Mouse (Mus musculus): ENCODE measurements around the gene Ugt1a2.

Ugt1a2 gene

DNA sequence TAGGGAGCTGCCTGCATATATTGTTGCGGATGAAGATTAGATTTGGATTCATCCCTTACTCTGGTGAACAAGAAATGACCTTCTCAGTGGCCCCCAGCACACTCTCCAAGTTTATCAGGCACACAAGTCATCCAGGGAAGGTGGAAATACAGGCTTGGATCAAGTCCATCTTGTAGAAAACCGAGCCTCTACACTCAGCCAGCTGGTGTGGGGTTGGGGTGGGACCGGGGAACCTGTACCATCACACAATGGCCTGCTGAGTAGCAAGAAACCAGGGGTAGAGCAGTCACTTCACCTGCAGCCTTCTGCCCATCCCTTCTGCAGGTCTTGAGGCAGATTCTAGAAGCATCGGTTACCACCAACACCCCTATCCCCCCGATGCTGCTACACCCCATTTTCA is 34.2 kb downstream of the Ugt1a2 start:
- DNase-seq (ENCODE audit: low read depth): no peak

GRCm38 (mm10) chr1:88235046-88235893 is 34.9 kb downstream of the Ugt1a2 start:
- no peak for DNase-seq (ENCODE audit: low read depth)

DNA sequence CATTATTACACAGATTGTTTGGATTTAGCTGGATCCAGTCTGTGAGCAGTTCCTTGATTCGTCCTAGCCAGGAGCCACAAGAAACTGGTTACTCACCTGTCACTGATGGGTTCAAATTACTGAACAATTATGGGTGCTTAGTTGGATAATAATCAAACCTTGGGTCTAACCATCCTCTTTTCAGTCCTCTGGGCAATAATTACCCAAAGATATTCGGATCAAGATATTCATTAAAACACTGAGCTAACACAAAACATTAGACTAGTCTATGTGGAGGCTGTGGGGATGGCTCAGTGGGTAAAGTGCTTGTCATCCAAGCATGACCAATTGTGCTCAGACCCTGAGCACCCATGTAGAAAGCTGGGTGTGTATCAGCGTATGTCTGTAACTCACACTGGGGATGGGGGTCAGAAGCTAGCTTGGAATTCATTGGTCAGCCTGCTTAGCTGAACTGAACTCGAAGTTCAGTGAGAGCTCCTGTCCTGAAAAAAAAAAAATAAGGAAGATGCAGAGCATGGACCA is 35.6 kb downstream of the Ugt1a2 start:
- no peak for DNase-seq (ENCODE audit: low read depth)

DNA sequence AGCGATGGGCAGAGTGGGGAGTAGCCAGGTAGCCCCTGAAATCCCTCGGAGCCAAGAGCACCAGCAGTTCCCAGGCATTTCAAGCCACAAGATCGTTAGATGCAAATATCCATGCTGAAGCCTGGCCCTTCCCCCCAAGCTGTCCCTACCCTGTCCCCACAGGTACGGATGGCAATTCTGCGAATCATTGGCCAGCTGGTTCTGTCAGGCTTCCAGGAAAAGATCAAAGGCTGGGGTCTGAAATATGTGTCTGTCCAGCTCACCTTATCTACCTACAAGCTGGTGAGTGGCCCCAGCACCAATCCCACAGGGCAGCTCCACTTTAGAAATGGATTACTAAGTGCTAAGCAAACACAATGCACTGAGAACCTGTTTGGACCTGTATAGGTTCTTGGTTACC is 36.9 kb downstream of the Ugt1a2 start:
- no peak for DNase-seq (ENCODE audit: low read depth)

DNA sequence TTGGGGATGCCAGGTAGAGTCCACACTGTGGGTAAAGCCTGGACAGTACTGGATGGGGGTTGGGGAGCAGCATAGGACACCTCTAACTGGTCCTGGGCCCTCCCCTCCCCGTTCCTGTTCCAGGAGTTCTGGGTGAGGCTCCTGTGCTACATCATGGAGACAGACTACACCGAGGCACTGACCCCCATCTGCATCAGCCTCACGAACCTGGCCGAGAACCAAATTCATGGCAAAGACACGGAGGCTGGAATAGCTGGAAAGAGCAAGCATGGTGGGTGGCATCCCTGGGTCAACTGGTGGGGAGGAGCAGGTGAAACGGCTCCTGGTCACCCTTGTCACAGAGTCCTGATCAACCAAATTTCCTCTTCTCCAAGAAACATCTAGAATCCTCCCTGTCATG is 38.4 kb downstream of the Ugt1a2 start:
- DNase-seq (ENCODE audit: low read depth): no peak

GRCm38 (mm10) chr1:88240072-88240471 is 39.7 kb downstream of the Ugt1a2 start:
- no peak for DNase-seq (ENCODE audit: low read depth)

DNA sequence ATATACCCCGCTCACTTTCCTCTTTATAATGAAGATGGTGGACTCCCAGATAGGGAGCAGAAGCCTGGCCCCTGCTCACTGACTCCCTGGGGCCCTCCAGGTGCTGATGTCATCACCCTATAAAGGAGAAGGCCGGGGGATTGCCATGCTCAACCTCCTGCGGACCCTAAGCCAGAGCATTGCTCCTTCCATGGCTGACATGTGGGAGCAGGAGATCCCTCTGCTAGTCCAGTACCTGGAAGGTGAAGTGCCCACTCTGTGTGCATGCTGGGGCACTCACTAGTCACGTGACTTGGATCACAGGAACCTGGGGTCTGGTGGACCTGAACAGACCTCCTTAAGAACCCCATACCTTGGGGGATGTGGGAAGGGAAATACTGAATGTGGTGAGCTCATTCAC is 40.2 kb downstream of the Ugt1a2 start:
- no peak for DNase-seq (ENCODE audit: low read depth)

GRCm38 (mm10) chr1:88243861-88244260 is 43.5 kb downstream of the Ugt1a2 start:
- DNase-seq (ENCODE audit: low read depth): no peak

DNA sequence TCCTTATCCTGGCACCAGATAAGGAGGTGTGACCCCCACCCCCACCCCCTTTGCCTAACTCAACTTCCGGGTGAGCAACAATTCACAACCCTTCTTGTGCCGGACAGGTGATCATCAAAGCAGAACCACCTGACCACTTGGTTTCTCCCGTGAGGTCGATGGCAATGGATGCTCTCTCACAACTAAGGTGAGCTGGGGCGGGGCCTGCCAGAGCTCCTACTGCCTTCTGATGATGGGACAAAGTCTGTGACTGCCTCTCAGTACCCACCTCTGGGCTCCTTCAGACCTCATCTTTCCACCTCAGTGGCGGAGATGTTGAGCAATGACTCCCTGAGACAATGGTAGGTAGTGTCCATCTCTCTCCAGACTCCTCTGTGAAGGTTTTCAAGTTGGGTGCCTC is 45.5 kb downstream of the Ugt1a2 start:
- no peak for DNase-seq (ENCODE audit: low read depth)

DNA sequence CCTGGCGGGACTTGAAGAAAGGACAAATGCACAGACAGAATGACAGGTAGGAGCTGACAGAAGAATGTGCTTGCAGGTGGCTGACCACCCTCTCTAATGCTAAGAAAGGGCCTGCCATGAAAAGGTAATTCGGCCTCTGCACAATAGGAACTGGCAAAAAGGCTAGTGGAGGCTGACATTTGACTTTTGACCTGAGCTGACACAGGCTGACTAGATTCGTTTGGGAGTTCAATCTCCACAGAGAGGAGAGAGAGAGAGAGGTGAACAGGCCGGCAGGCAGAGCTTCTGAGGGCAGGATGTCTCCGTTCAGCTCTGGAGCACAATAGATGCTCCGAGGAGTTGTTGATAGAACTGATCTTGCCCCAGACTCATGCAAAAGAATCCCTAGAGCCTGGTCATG is 46.0 kb downstream of the Ugt1a2 start:
- DNase-seq (ENCODE audit: low read depth): no peak

GRCm38 (mm10) chr1:88247660-88248059 is 47.3 kb downstream of the Ugt1a2 start:
- no peak for DNase-seq (ENCODE audit: low read depth)

DNA sequence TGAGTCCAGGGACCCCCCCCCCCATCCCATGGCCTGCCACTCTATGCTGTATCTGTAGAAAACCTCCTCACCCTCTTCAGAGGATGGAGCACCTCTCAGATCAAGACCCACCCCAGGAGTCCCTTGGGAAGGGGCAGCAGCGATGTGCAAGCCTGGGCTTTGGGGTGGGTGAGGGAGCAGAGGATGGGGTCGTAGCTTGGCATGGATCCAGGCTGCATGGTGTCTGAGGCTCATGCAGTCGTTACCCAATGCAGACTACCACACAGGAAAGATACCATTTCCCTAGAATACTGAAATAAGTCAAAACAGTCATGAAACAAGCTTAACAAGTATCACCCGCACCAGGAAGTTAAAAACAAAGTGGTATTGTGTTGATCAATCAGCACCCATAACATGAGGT is 48.3 kb downstream of the Ugt1a2 start:
- peak; percentile 52 for DNase-seq (ENCODE audit: low read depth)

- no peak for DNase-seq (ENCODE audit: low read depth)
These were observed 49.2 kb downstream of the Ugt1a2 start for GRCm38 (mm10) chr1:88249596-88249995.

- no peak for DNase-seq (ENCODE audit: low read depth)
These were observed 49.6 kb downstream of the Ugt1a2 start for GRCm38 (mm10) chr1:88250023-88250422.

DNA sequence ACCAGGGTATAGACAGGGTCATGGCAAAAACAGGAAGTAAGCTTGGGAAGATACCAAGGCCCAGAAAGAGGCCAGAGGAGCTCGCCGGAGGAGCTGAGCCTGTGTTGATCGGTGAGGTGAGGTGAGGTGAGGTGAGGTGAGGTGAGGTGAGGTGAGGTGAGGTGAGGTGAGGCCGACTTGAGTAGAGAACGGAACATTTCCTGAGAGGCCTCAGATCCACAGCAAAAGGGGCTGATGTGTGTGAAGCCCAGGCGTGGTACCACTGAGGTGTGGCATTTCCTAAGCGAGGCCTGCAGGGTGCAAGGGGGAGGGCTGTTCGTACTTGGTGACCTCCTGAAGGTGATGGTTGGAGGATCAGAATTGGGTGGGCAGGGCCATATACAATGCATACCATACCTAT is 52.7 kb downstream of the Ugt1a2 start:
- DNase-seq (ENCODE audit: low read depth): no peak

DNA sequence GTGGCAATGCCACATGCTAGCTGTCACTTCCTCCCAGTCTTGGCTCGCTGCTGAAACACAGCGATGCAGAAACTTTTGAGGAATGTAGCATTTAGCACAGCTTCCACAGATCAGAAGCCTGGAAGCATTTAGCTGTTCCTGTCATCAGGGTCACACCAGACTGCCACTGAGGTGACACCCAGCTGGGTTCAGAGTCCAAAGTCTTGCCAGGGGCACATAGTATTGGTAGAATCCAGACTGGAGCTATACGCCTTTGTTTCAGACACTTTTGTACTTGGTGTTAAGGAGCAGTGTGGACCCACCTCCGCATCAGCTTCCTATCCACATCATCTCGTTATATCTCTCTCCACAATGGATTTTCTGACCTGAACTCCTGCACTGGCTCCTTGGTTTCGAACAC is 53.1 kb downstream of the Ugt1a2 start:
- no peak for DNase-seq (ENCODE audit: low read depth)

- DNase-seq (ENCODE audit: low read depth): no peak
These were observed 54.5 kb downstream of the Ugt1a2 start for GRCm38 (mm10) chr1:88254793-88255465.

GRCm38 (mm10) chr1:88255466-88255857 is 55.1 kb downstream of the Ugt1a2 start:
- no peak for DNase-seq (ENCODE audit: low read depth)

- DNase-seq (ENCODE audit: low read depth): no peak
These were observed 55.8 kb downstream of the Ugt1a2 start for GRCm38 (mm10) chr1:88255989-88256754.

- peak; percentile 67 for DNase-seq (ENCODE audit: low read depth)
These were observed 56.7 kb downstream of the Ugt1a2 start for GRCm38 (mm10) chr1:88256886-88257663.

DNA sequence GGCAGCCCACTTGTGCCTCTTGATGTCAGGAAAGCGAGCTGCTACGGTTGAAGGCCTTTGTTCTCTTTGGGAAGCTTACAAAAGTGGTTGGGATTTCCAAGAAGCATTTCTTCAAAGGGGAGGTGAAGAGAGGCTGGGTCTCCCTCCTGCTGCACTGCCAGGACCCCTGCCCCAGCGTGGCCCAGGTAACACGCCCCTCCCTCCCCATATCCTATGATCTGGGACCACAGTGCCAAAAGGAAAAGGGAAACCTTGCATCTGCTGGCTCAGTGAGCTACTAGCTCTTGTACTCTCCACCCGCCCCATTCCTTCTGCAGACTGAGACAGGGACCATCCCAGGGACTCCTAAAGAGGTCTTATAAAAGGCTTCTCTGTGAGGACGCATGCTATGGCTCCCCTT is 57.3 kb downstream of the Ugt1a2 start:
- DNase-seq (ENCODE audit: low read depth): no peak

DNA sequence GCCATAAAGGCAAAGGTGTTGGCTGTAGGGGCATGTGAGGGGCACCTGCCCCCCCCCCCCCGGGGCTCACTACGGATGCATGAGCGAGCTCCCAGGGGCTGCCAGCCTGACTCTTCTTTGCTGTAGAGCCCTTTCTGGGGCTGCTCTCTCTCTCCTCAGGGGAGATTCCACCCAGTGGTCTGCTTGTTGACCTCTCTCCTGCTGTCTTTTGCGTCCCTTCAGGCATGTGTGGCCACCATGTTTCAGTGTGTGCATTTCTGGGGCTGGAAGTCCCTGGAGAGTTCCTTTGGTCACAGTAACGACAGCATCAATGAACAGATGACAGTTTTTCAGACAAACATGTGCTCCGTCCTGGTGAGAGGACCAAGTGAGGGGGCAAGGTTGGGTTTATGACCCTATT is 58.0 kb downstream of the Ugt1a2 start:
- DNase-seq (ENCODE audit: low read depth): no peak

Data from 416B (cell line).